Mouse (Mus musculus) lung, embryonic 14.5 days (tissue): ENCODE measurements at regions not wholly inside any gene's neighbourhood (a gene's known extent, or its start where the extent isn't known, plus 50 kb on each side); places are given as distances from the start of the nearest gene placed in this dataset.
A peak's percentile ranks its signal among the peaks of the same experiment; 100 is the strongest.

Experiments used
- ATAC-seq: fragments of 200-750 bp; cut with Nextera tagmentation; 2 replicates; pipeline ENCODE4 v1.8.0; 2017; ENCODE audit warnings: mild to moderate bottlenecking, moderate TSS enrichment, moderate library complexity; ENCODE audit not compliant: insufficient read depth
- DNase-seq: peaks from one replicate; pipeline ENCODE4 v3.0.0-alpha.2; 2015
- H3K27ac ChIP-seq: fragments of 300-500 bp; sonication (generic); 2 replicates; pipeline ENCODE4 v1.5.1; 2014; ENCODE audit warnings: low read depth, mild to moderate bottlenecking, moderate library complexity
- H3K27me3 ChIP-seq: fragments of 300-500 bp; sonication (generic); 2 replicates; pipeline ENCODE4 v1.6.1; 2014; ENCODE audit warnings: low read length, control low read depth; ENCODE audit not compliant: insufficient read depth
- H3K36me3 ChIP-seq: fragments of 300-500 bp; sonication (generic); 2 replicates; pipeline ENCODE4 v1.6.1; 2014; ENCODE audit warnings: control low read depth; ENCODE audit not compliant: insufficient read depth
- H3K4me1 ChIP-seq: fragments of 300-500 bp; sonication (generic); 2 replicates; pipeline ENCODE4 v1.6.1; 2014; ENCODE audit warnings: antibody characterized with exemption, control low read depth; ENCODE audit not compliant: insufficient read depth
- H3K4me2 ChIP-seq: fragments of 300-500 bp; sonication (generic); 2 replicates; pipeline ENCODE4 v1.6.1; 2014; ENCODE audit warnings: mild to moderate bottlenecking
- H3K4me3 ChIP-seq: fragments of 300-500 bp; sonication (generic); 2 replicates; pipeline ENCODE4 v1.5.1; 2014; ENCODE audit warnings: low read depth, low read length
- H3K9ac ChIP-seq: fragments of 300-500 bp; sonication (generic); 2 replicates; pipeline ENCODE4 v1.6.1; 2014
- H3K9me3 ChIP-seq: fragments of 300-500 bp; sonication (generic); 2 replicates; pipeline ENCODE4 v1.6.1; 2016; ENCODE audit warnings: low read depth, low read length, control low read depth
- CTCF ChIP-seq: IDR thresholded peaks from 2 replicates; pipeline ENCODE4 v1.5.1; 2016; ENCODE audit warnings: antibody characterized with exemption, low read depth
- WGBS: fragments of 180-500 bp; shearing (Covaris S2); extraction: QIAGEN DNeasy Blood & Tissue Kit; methylation state at CpG from one replicate; pipeline ENCODE4 v1.1.7; 2014; 5-methylcytosine and 5-hydroxymethylcytosine counted together

DNA sequence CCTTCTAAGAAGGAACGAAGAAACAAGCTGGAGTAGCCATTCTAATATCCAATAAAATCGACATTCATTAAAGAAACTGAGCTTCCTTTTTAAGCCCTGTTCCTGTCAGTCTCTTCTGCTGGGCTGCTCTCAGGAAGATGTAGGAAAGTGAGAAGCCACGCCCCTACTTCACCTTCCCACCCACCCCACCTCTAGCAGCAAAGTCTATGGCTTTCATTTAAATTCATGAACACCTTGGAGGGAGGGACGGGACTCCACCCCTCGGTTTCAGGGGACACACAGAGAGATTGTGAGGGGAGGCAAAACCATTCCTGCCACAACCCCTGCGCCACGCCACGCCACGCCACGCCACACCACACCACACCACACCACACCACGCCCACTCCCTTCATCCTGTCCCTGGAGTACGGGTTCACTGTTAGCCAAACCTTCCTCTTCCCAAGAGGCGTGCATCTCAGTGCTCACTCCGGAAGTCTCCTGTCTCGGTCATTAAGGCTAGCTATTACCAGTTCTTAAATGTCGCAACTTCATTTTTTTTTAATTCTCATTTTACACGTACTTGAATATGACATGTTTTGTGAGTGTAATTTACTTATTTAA lies 132.0 kb upstream of the Mkln1 start:
- TF ChIP-seq CTCF, result no peak
- H3K4me2 ChIP-seq, result no peak overlapping the region
- H3K9ac ChIP-seq, result no peak overlapping the region
- H3K9me3 ChIP-seq, result no peaks in the 10 kb centered on the region
- no peak for ATAC-seq
- H3K4me3 ChIP-seq, result no peak overlapping the region
- WGBS, result 63% methylated on average over 17 of the region's 17 CpGs
- no peak for DNase-seq
- no peak overlapping the region for H3K27ac ChIP-seq
- H3K27me3 ChIP-seq, result no peaks in the 10 kb centered on the region
- no peaks in the 10 kb centered on the region for H3K36me3 ChIP-seq
- no peaks in the 10 kb centered on the region for H3K4me1 ChIP-seq

DNA sequence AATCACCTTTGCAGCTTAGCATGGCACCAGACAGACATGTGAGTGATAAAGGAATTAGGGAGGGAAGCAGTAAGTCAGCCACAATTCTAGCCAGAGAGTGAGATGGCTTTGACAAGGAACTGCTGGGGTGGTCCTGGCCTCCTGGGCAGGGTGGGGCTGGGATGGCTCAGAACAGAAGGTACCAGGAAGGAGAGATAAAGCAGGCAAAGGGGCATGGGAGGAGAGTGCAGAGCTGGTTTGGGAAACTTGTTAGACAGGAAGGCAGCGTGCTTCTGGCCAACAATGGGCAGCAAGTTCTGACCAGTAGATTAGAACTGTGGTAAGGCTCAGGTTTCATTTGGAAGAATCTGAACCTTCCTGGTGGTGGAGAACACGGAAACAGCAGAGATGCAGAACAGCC lies 130.5 kb upstream of the Mkln1 start:
- Histone ChIP-seq H3K36me3 (no peaks in the 10 kb centered on the region), H3K9me3 (no peaks in the 10 kb centered on the region), H3K4me1 (no peaks in the 10 kb centered on the region), H3K4me3 (no peak overlapping the region), H3K9ac (no peak overlapping the region), H3K27me3 (no peaks in the 10 kb centered on the region), H3K27ac (no peak overlapping the region), H3K4me2 (no peak overlapping the region)
- WGBS, result 39% methylated on average over 2 of the region's 2 CpGs
- TF ChIP-seq CTCF, result no peak
- DNase-seq, result no peak
- no peak for ATAC-seq

GRCm38 (mm10) chr6:31273816-31274215 lies 124.7 kb upstream of the Mkln1 start:
- 47% methylated on average over 5 of the region's 5 CpGs for WGBS
- Histone ChIP-seq H3K27me3 (no peaks in the 10 kb centered on the region), H3K9ac (no peak overlapping the region), H3K4me2 (no peak overlapping the region), H3K27ac (no peak overlapping the region), H3K4me1 (no peaks in the 10 kb centered on the region), H3K4me3 (no peak overlapping the region), H3K36me3 (no peaks in the 10 kb centered on the region), H3K9me3 (no peaks in the 10 kb centered on the region)
- no peak for TF ChIP-seq CTCF
- ATAC-seq, result no peak
- no peak for DNase-seq

GRCm38 (mm10) chr6:31274236-31274635 lies 124.3 kb upstream of the Mkln1 start:
- no peaks in the 10 kb centered on the region for H3K4me1 ChIP-seq
- no peak overlapping the region for H3K27ac ChIP-seq
- H3K4me2 ChIP-seq, result no peak overlapping the region
- H3K9me3 ChIP-seq, result no peaks in the 10 kb centered on the region
- H3K9ac ChIP-seq, result no peak overlapping the region
- no peak overlapping the region for H3K4me3 ChIP-seq
- DNase-seq (peak; percentile 48), ATAC-seq (no peak)
- no peak for TF ChIP-seq CTCF
- no peaks in the 10 kb centered on the region for H3K36me3 ChIP-seq
- H3K27me3 ChIP-seq, result no peaks in the 10 kb centered on the region
- 16% methylated on average over 11 of the region's 11 CpGs for WGBS

DNA sequence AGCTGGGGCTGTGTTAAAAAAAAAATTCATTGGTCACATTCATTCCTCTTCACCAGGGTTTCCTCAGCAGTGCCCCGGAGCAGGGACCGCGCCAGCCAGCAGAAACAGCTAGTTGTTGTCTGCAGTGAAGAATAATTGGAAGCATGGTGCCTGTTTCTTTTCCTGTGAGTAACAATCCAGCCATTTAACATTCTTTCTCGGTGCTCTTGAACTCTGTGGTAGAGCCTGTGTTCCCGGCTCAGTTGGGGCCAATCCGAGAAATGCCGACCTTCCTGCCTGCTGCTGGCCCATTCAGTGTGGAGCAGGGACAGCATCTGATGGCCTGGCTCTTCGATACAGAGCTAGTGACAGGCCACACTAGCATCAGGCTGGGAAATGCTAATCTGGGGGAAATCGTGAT lies 120.7 kb upstream of the Mkln1 start:
- ATAC-seq (no peak), DNase-seq (no peak)
- Histone ChIP-seq H3K4me2 (no peak overlapping the region), H3K9ac (no peak overlapping the region), H3K9me3 (no peaks in the 10 kb centered on the region), H3K27me3 (no peaks in the 10 kb centered on the region), H3K36me3 (no peaks in the 10 kb centered on the region), H3K27ac (no peak overlapping the region), H3K4me3 (no peak overlapping the region), H3K4me1 (no peaks in the 10 kb centered on the region)
- no peak for TF ChIP-seq CTCF
- WGBS, result 61% methylated on average over 9 of the region's 9 CpGs

DNA sequence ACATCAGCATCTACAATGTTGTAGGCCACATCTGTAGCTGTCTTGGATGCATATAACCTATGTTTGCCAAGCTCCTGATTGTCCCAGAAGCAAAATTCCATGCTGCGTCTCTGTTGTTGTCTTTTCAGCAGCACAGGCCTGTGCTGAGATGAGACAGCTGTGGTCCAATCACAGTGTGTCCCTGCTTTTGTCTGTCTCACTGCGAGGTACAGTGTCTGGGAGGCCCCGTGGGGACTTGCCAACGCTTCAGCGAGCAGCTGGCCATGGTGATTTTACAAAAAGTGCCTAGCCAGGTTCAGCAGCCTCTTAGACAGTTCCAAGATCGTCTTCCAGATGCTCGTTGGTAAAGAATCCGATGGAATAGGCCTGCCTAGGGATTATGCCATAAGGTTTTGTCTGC lies 114.6 kb upstream of the Mkln1 start:
- Histone ChIP-seq H3K27me3 (no peaks in the 10 kb centered on the region), H3K9ac (no peak overlapping the region), H3K4me3 (no peak overlapping the region), H3K4me1 (peaks cover 4% of the 10 kb centered on the region), H3K9me3 (no peaks in the 10 kb centered on the region), H3K27ac (no peak overlapping the region), H3K36me3 (no peaks in the 10 kb centered on the region), H3K4me2 (no peak overlapping the region)
- ATAC-seq (peak; percentile 41; the same call in 1 of the 2 replicates), DNase-seq (peak; percentile 18)
- no peak for TF ChIP-seq CTCF
- 53% methylated on average over 8 of the region's 8 CpGs for WGBS

- no peak overlapping the region for H3K4me2 ChIP-seq
- H3K36me3 ChIP-seq, result no peaks in the 10 kb centered on the region
- H3K4me3 ChIP-seq, result no peak overlapping the region
- H3K27me3 ChIP-seq, result no peaks in the 10 kb centered on the region
- 71% methylated on average over 10 of the region's 10 CpGs for WGBS
- no peak for TF ChIP-seq CTCF
- H3K9ac ChIP-seq, result no peak overlapping the region
- H3K9me3 ChIP-seq, result no peaks in the 10 kb centered on the region
- ATAC-seq, result no peak
- no peak overlapping the region for H3K27ac ChIP-seq
- peaks cover 4% of the 10 kb centered on the region for H3K4me1 ChIP-seq
- peak; percentile 32 for DNase-seq
Observed at GRCm38 (mm10) chr6:31284390-31284789, 114.1 kb upstream of the Mkln1 start.

- Histone ChIP-seq H3K9me3 (no peaks in the 10 kb centered on the region), H3K4me2 (no peak overlapping the region), H3K4me3 (no peak overlapping the region), H3K4me1 (peaks cover 4% of the 10 kb centered on the region), H3K9ac (no peak overlapping the region), H3K27me3 (no peaks in the 10 kb centered on the region), H3K27ac (no peak overlapping the region), H3K36me3 (no peaks in the 10 kb centered on the region)
- DNase-seq (no peak), ATAC-seq (no peak)
- no peak for TF ChIP-seq CTCF
- 87% methylated on average over 19 of the region's 19 CpGs for WGBS
Observed at GRCm38 (mm10) chr6:31285064-31285463, 113.5 kb upstream of the Mkln1 start.
